Mouse (Mus musculus) forebrain, embryonic 13.5 days (tissue): ENCODE measurements around the gene Ptch1. TPM values are rescaled to one million over a fixed set of nuclear protein-coding genes. Genes with fewer than 3 reads are reported as not detected.

Experiments
- ATAC-seq: fragments of 200-750 bp; cut with Nextera tagmentation; 2 replicates; pipeline ENCODE4 v1.8.0; 2017
- H3K27ac ChIP-seq: fragments of 300-500 bp; sonication (generic); 2 replicates; pipeline ENCODE4 v1.5.1; 2015; ENCODE audit warnings: inconsistent platforms, mild to moderate bottlenecking, moderate library complexity
- H3K27me3 ChIP-seq: fragments of 300-500 bp; sonication (generic); 2 replicates; pipeline ENCODE4 v1.6.1; 2015; ENCODE audit warnings: mild to moderate bottlenecking, inconsistent platforms
- H3K36me3 ChIP-seq: fragments of 300-500 bp; sonication (generic); 2 replicates; pipeline ENCODE4 v1.6.1; 2015; ENCODE audit warnings: mild to moderate bottlenecking, inconsistent platforms; ENCODE audit not compliant: poor library complexity, severe bottlenecking
- H3K4me1 ChIP-seq: fragments of 300-500 bp; sonication (generic); 2 replicates; pipeline ENCODE4 v1.6.1; 2015; ENCODE audit warnings: inconsistent platforms
- H3K4me2 ChIP-seq: fragments of 300-500 bp; sonication (generic); 2 replicates; pipeline ENCODE4 v1.6.1; 2015; ENCODE audit warnings: inconsistent platforms, mild to moderate bottlenecking, moderate library complexity
- H3K4me3 ChIP-seq: fragments of 300-500 bp; sonication (generic); 2 replicates; pipeline ENCODE4 v1.5.1; 2015; ENCODE audit warnings: mild to moderate bottlenecking, inconsistent platforms
- H3K9ac ChIP-seq: fragments of 300-500 bp; sonication (generic); 2 replicates; pipeline ENCODE4 v1.6.1; 2015; ENCODE audit warnings: mild to moderate bottlenecking, inconsistent platforms
- H3K9me3 ChIP-seq: fragments of 300-500 bp; sonication (generic); replicated peaks from 2 replicates; pipeline ENCODE4 v1.6.1; 2016; ENCODE audit warnings: inconsistent platforms
- WGBS: fragments of 180-500 bp; shearing (Covaris S2); methylation state at CpG from one replicate; pipeline ENCODE4 v1.1.7; 2015; 5-methylcytosine and 5-hydroxymethylcytosine counted together
- polyA plus RNA-seq: library from polyadenylated mRNA; unstranded; fragments of >200 nt; fragmentation: Nextera tagmentation; extraction: Ambion mirVana; gene quantifications from 2 replicates; pipeline ENCODE4 v1.2.1, GENCODE M21; 2015

Gene Ptch1
- polyA plus RNA-seq, 1 experiment from 2014 or later, result 11.3 TPM

GRCm38 (mm10) chr13:63562141-63562971 lies 11.0 kb downstream of the Ptch1 start:
- ATAC-seq, result no peak
- H3K27me3 ChIP-seq, result peaks cover 44% of the 10 kb centered on the region
- H3K4me3 ChIP-seq, result peak overlapping the region; percentile 93
- peaks cover 4% of the 10 kb centered on the region; the same call in 1 of the 2 replicates for H3K36me3 ChIP-seq
- no peaks in the 10 kb centered on the region for H3K9me3 ChIP-seq
- peak overlapping the region; percentile 97 for H3K9ac ChIP-seq
- H3K4me1 ChIP-seq, result peaks cover 66% of the 10 kb centered on the region
- H3K27ac ChIP-seq, result 0 out of 2 replicates have a peak overlapping the region, but pooled peaks have one; percentile 99
- H3K4me2 ChIP-seq, result peak overlapping the region; percentile 99
- 2% methylated on average over 7 of the region's 7 CpGs for WGBS

GRCm38 (mm10) chr13:63558297-63558890 lies 15.0 kb downstream of the Ptch1 start:
- no peak overlapping the region for H3K27ac ChIP-seq
- H3K9ac ChIP-seq, result no peak overlapping the region; the same call in 1 of the 2 replicates
- no peaks in the 10 kb centered on the region for H3K9me3 ChIP-seq
- H3K27me3 ChIP-seq, result peaks cover 49% of the 10 kb centered on the region
- WGBS, result 53% methylated on average over 8 of the region's 8 CpGs
- H3K4me1 ChIP-seq, result peaks cover 88% of the 10 kb centered on the region
- ATAC-seq, result no peak
- H3K4me3 ChIP-seq, result no peak overlapping the region
- H3K36me3 ChIP-seq, result peaks cover 4% of the 10 kb centered on the region; the same call in 1 of the 2 replicates
- peak overlapping the region; percentile 29 for H3K4me2 ChIP-seq

- H3K4me3 ChIP-seq, result no peak overlapping the region
- no peak for ATAC-seq
- H3K4me1 ChIP-seq, result peaks cover 95% of the 10 kb centered on the region
- peaks cover 44% of the 10 kb centered on the region for H3K27me3 ChIP-seq
- H3K36me3 ChIP-seq, result peaks cover 4% of the 10 kb centered on the region; the same call in 1 of the 2 replicates
- H3K9me3 ChIP-seq, result no peaks in the 10 kb centered on the region
- whole genome bisulfite sequencing, result 9% methylated on average over 1 of the region's 1 CpGs
- 0 out of 2 replicates have a peak overlapping the region, but pooled peaks have one; percentile 48 for H3K27ac ChIP-seq
- no peak overlapping the region for H3K9ac ChIP-seq
- peak overlapping the region; percentile 47 for H3K4me2 ChIP-seq
Measured at GRCm38 (mm10) chr13:63556431-63556830, 17.0 kb downstream of the Ptch1 start.

GRCm38 (mm10) chr13:63555885-63556284 lies 17.5 kb downstream of the Ptch1 start:
- peak overlapping the region; percentile 47 for H3K4me2 ChIP-seq
- peak overlapping the region; percentile 83 for H3K27ac ChIP-seq
- WGBS, result 30% methylated on average over 5 of the region's 5 CpGs
- H3K9ac ChIP-seq, result no peak overlapping the region; the same call in 1 of the 2 replicates
- peaks cover 95% of the 10 kb centered on the region for H3K4me1 ChIP-seq
- H3K27me3 ChIP-seq, result peaks cover 41% of the 10 kb centered on the region
- H3K4me3 ChIP-seq, result peak overlapping the region; percentile 6; the same call in 1 of the 2 replicates
- no peaks in the 10 kb centered on the region for H3K9me3 ChIP-seq
- peaks cover 4% of the 10 kb centered on the region; the same call in 1 of the 2 replicates for H3K36me3 ChIP-seq
- ATAC-seq, result no peak

GRCm38 (mm10) chr13:63554569-63554968 lies 18.8 kb downstream of the Ptch1 start:
- H3K4me2 ChIP-seq, result peak overlapping the region; percentile 47
- H3K4me1 ChIP-seq, result peaks cover 99% of the 10 kb centered on the region
- no peaks in the 10 kb centered on the region for H3K9me3 ChIP-seq
- peak overlapping the region; percentile 6; the same call in 1 of the 2 replicates for H3K4me3 ChIP-seq
- H3K27me3 ChIP-seq, result peaks cover 42% of the 10 kb centered on the region
- WGBS, result 6% methylated on average over 11 of the region's 11 CpGs
- no peak overlapping the region for H3K9ac ChIP-seq
- peak overlapping the region; percentile 83 for H3K27ac ChIP-seq
- H3K36me3 ChIP-seq, result no peaks in the 10 kb centered on the region
- peak; percentile 91 for ATAC-seq

GRCm38 (mm10) chr13:63553436-63553835 lies 20.0 kb downstream of the Ptch1 start:
- WGBS, result 19% methylated on average over 5 of the region's 5 CpGs
- Histone ChIP-seq H3K4me3 (no peak overlapping the region), H3K27ac (peak overlapping the region; percentile 73), H3K4me1 (peaks cover 100% of the 10 kb centered on the region), H3K27me3 (peaks cover 42% of the 10 kb centered on the region), H3K9me3 (no peaks in the 10 kb centered on the region), H3K4me2 (peak overlapping the region; percentile 25), H3K36me3 (no peaks in the 10 kb centered on the region), H3K9ac (no peak overlapping the region)
- no peak for ATAC-seq

- Histone ChIP-seq H3K27me3 (peaks cover 41% of the 10 kb centered on the region), H3K36me3 (0 out of 2 replicates have a peak, but pooled peaks cover 5% of the 10 kb centered on the region), H3K4me1 (peaks cover 90% of the 10 kb centered on the region), H3K4me2 (peak overlapping the region; percentile 25), H3K27ac (peak overlapping the region; percentile 73), H3K9ac (no peak overlapping the region), H3K4me3 (no peak overlapping the region), H3K9me3 (no peaks in the 10 kb centered on the region)
- WGBS, result 16% methylated on average over 10 of the region's 10 CpGs
- peak; percentile 83 for ATAC-seq
Measured at GRCm38 (mm10) chr13:63552291-63552932, 21.0 kb downstream of the Ptch1 start.

- Histone ChIP-seq H3K4me1 (peaks cover 83% of the 10 kb centered on the region), H3K9ac (no peak overlapping the region), H3K36me3 (0 out of 2 replicates have a peak, but pooled peaks cover 5% of the 10 kb centered on the region), H3K27me3 (peaks cover 42% of the 10 kb centered on the region), H3K4me3 (no peak overlapping the region), H3K27ac (peak overlapping the region; percentile 73), H3K4me2 (peak overlapping the region; percentile 25), H3K9me3 (no peaks in the 10 kb centered on the region)
- ATAC-seq, result 0 out of 2 replicates have a peak, but pooled peaks have one; percentile 5
- 34% methylated on average over 10 of the region's 10 CpGs for WGBS
Measured at GRCm38 (mm10) chr13:63551552-63552290, 21.7 kb downstream of the Ptch1 start.

GRCm38 (mm10) chr13:63550367-63550766 lies 23.0 kb downstream of the Ptch1 start:
- Histone ChIP-seq H3K9me3 (no peaks in the 10 kb centered on the region), H3K4me3 (no peak overlapping the region), H3K27me3 (peaks cover 47% of the 10 kb centered on the region), H3K36me3 (0 out of 2 replicates have a peak, but pooled peaks cover 5% of the 10 kb centered on the region), H3K4me1 (peaks cover 82% of the 10 kb centered on the region), H3K27ac (no peak overlapping the region), H3K9ac (no peak overlapping the region), H3K4me2 (no peak overlapping the region)
- no peak for ATAC-seq
- WGBS, result 79% methylated on average over 5 of the region's 5 CpGs

GRCm38 (mm10) chr13:63549210-63549609 lies 24.2 kb downstream of the Ptch1 start:
- H3K4me3 ChIP-seq, result no peak overlapping the region
- no peak overlapping the region for H3K4me2 ChIP-seq
- 0 out of 2 replicates have a peak, but pooled peaks cover 5% of the 10 kb centered on the region for H3K36me3 ChIP-seq
- H3K9ac ChIP-seq, result no peak overlapping the region
- WGBS, result 36% methylated on average over 5 of the region's 5 CpGs
- no peak overlapping the region for H3K27ac ChIP-seq
- H3K9me3 ChIP-seq, result no peaks in the 10 kb centered on the region
- H3K4me1 ChIP-seq, result peaks cover 82% of the 10 kb centered on the region
- peaks cover 47% of the 10 kb centered on the region for H3K27me3 ChIP-seq
- no peak for ATAC-seq

- H3K9ac ChIP-seq, result no peak overlapping the region
- ATAC-seq, result no peak
- peaks cover 82% of the 10 kb centered on the region for H3K4me1 ChIP-seq
- H3K36me3 ChIP-seq, result 0 out of 2 replicates have a peak, but pooled peaks cover 5% of the 10 kb centered on the region
- H3K4me3 ChIP-seq, result no peak overlapping the region
- no peak overlapping the region for H3K27ac ChIP-seq
- 86% methylated on average over 4 of the region's 4 CpGs for WGBS
- H3K4me2 ChIP-seq, result no peak overlapping the region
- H3K9me3 ChIP-seq, result no peaks in the 10 kb centered on the region
- peaks cover 47% of the 10 kb centered on the region for H3K27me3 ChIP-seq
Measured at GRCm38 (mm10) chr13:63548571-63548970, 24.8 kb downstream of the Ptch1 start.
